14 mouse cellular contexts compared by ENCODE assay signal in the genomic region with DNA sequence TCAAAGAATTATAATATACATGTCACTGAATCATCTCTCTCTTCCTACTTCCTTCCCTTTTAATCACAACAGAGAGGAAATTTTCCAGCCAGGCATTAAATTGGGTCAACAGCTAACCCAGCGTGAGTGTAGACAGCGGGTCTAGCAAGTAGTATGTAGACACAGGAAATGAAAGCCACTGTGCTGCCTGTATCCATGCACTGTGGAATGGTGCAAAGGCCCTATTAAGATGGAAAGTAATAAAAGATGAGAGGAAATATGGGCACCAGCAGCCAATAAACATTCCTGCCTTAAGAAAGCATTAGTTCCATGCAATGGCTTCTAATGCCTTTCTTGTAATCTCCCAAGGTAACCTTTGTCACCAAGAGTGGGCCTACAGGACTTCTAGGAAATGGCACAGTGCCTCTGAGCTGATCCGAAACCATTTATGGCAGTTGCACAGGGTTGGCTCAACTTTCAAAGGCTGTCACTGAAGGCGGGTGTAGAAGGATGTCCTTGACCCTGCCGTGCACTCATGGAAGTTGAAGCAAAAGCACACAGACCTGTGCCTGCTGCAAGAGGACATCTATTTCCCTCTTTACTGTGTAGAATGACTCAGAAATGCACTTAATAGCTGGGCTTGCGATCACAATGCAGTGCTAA.
DNase-seq lines count a peak whose midpoint lies in the region; ATAC-seq and TF ChIP-seq lines count a peak whose summit lies in the region.
"Had no signal": no experiment of that assay in that cellular context is flagged by ENCODE, and none has a peak within 500 bp of the region (broad histone marks: within the 10 kb centered on the region; RNA-seq: fewer than 3 reads in every experiment).

No protein-coding gene starts in this region.

- H3K36me3 ChIP-seq in midbrain, postnatal 0 days (ENCODE audit: insufficient read depth, low read length): no peaks in the 10 kb centered on the region
- no peaks in the 10 kb centered on the region for H3K36me3 ChIP-seq in midbrain, embryonic 16.5 days (ENCODE audit: control insufficient read depth, insufficient read depth, low read length)
- H3K36me3 ChIP-seq in kidney, postnatal 0 days (ENCODE audit: insufficient read depth, low read length): no peaks in the 10 kb centered on the region
- H3K36me3 ChIP-seq in forebrain, embryonic 15.5 days: no peaks in the 10 kb centered on the region
- H3K36me3 ChIP-seq: embryonic facial prominence, embryonic 12.5 days had no signal

- H3K9ac ChIP-seq in midbrain, postnatal 0 days (replicated peaks; ENCODE audit: low read length, poor library complexity, severe bottlenecking): no peak overlapping the region
- H3K9ac ChIP-seq in midbrain, embryonic 16.5 days (ENCODE audit: low read depth, low read length): no peak overlapping the region
- no peak overlapping the region for H3K9ac ChIP-seq in kidney, postnatal 0 days (ENCODE audit: low read depth, low read length)
- H3K9ac ChIP-seq in forebrain, embryonic 15.5 days (replicated peaks): no peak overlapping the region
- H3K9ac ChIP-seq: embryonic facial prominence, embryonic 12.5 days; forebrain, postnatal 0 days; liver, embryonic 14.5 days had no signal

- H3K4me2 ChIP-seq in midbrain, postnatal 0 days (ENCODE audit: low read depth, low read length, poor library complexity, severe bottlenecking): no peak overlapping the region
- no peak overlapping the region for H3K4me2 ChIP-seq in midbrain, embryonic 16.5 days (ENCODE audit: low read length)
- H3K4me2 ChIP-seq in kidney, postnatal 0 days (ENCODE audit: low read length): no peak overlapping the region
- no peak overlapping the region for H3K4me2 ChIP-seq in forebrain, embryonic 15.5 days (replicated peaks)
- H3K4me2 ChIP-seq: embryonic facial prominence, embryonic 12.5 days had no signal

- no peaks in the 10 kb centered on the region for H3K4me1 ChIP-seq in midbrain, postnatal 0 days (ENCODE audit: insufficient read depth, low read length)
- no peaks in the 10 kb centered on the region for H3K4me1 ChIP-seq in midbrain, embryonic 16.5 days (ENCODE audit: control insufficient read depth, insufficient read depth, low read length)
- no peaks in the 10 kb centered on the region for H3K4me1 ChIP-seq in kidney, postnatal 0 days (replicated peaks; ENCODE audit: insufficient read depth, low read length)
- peaks cover 13% of the 10 kb centered on the region for H3K4me1 ChIP-seq in forebrain, embryonic 15.5 days
- H3K4me1 ChIP-seq: embryonic facial prominence, embryonic 12.5 days had no signal

- no peaks in the 10 kb centered on the region for H3K27me3 ChIP-seq in midbrain, postnatal 0 days (ENCODE audit: insufficient read depth, low read length)
- no peaks in the 10 kb centered on the region for H3K27me3 ChIP-seq in midbrain, embryonic 16.5 days (ENCODE audit: control insufficient read depth, insufficient read depth, low read depth, low read length)
- H3K27me3 ChIP-seq in kidney, postnatal 0 days (ENCODE audit: insufficient read depth, low read length): no peaks in the 10 kb centered on the region
- H3K27me3 ChIP-seq in forebrain, embryonic 15.5 days: no peaks in the 10 kb centered on the region
- H3K27me3 ChIP-seq: embryonic facial prominence, embryonic 12.5 days had no signal

- no peak overlapping the region for H3K4me3 ChIP-seq in midbrain, postnatal 0 days (ENCODE audit: low read depth, low read length)
- no peak overlapping the region for H3K4me3 ChIP-seq in midbrain, embryonic 16.5 days (ENCODE audit: low read depth, low read length)
- H3K4me3 ChIP-seq in kidney, postnatal 0 days (replicated peaks; ENCODE audit: low read depth, low read length): no peak overlapping the region
- H3K4me3 ChIP-seq in forebrain, embryonic 15.5 days: no peak overlapping the region
- H3K4me3 ChIP-seq: embryonic facial prominence, embryonic 12.5 days had no signal

- no peak for ATAC-seq in midbrain, postnatal 0 days (ENCODE audit: low FRiP score)
- no peak for ATAC-seq in midbrain, embryonic 16.5 days
- ATAC-seq in kidney, postnatal 0 days (replicated peaks; ENCODE audit: low FRiP score, low read depth): no peak; the same call in 1 of the 2 replicates
- no peak for ATAC-seq in forebrain, embryonic 15.5 days (replicated peaks)
- ATAC-seq: activated CD4-positive, CD25-positive, alpha-beta regulatory T cell, adult 4 months; forebrain, postnatal 0 days had no signal

- H3K9me3 ChIP-seq in midbrain, postnatal 0 days (ENCODE audit: low read length): no peaks in the 10 kb centered on the region
- no peaks in the 10 kb centered on the region for H3K9me3 ChIP-seq in midbrain, embryonic 16.5 days (replicated peaks; ENCODE audit: control insufficient read depth, low read length, poor library complexity, severe bottlenecking)
- H3K9me3 ChIP-seq in kidney, postnatal 0 days (replicated peaks; ENCODE audit: low read length): no peaks in the 10 kb centered on the region
- H3K9me3 ChIP-seq in forebrain, embryonic 15.5 days: no peaks in the 10 kb centered on the region
- H3K9me3 ChIP-seq: embryonic facial prominence, embryonic 12.5 days had no signal

- TF ChIP-seq CTCF in midbrain, postnatal 0 days (IDR thresholded peaks at IDR 0.05): no peak
- TF ChIP-seq CTCF in kidney, postnatal 0 days (IDR thresholded peaks at IDR 0.05; ENCODE audit: low read depth): no peak

- peak; percentile 28 for DNase-seq in adrenal gland, adult 2 months
- DNase-seq in adrenal gland, adult 18-20 months (ENCODE audit: low spot score in 2 of 2): no peak
- peak; percentile 27 for DNase-seq in midbrain, postnatal 0 days (ENCODE audit: low spot score)
- DNase-seq in kidney, postnatal 0 days (ENCODE audit: low spot score): peak; percentile 19
- DNase-seq in ovary, postnatal 10 days (ENCODE audit: low spot score): no peak
- DNase-seq in right cerebral cortex, postnatal 14 days: no peak
- DNase-seq: cerebellum, adult 11 months; forebrain, postnatal 0 days; thymus, postnatal 14 days had no signal

- WGBS in midbrain, postnatal 0 days: 82% methylated on average over 6 of the region's 6 CpGs
- 88% methylated on average over 6 of the region's 6 CpGs for WGBS in midbrain, embryonic 16.5 days
- WGBS in kidney, postnatal 0 days: 56% methylated on average over 6 of the region's 6 CpGs
- 89% methylated on average over 6 of the region's 6 CpGs for WGBS in forebrain, embryonic 15.5 days

- H3K27ac ChIP-seq in midbrain, postnatal 0 days (ENCODE audit: low read depth, low read length): no peak overlapping the region
- no peak overlapping the region for H3K27ac ChIP-seq in midbrain, embryonic 16.5 days (ENCODE audit: low read length)
- H3K27ac ChIP-seq in kidney, postnatal 0 days: no peak overlapping the region
- no peak overlapping the region for H3K27ac ChIP-seq in forebrain, embryonic 15.5 days (replicated peaks)
- H3K27ac ChIP-seq: embryonic facial prominence, embryonic 12.5 days; liver, embryonic 14.5 days had no signal

Comparison
In these comparisons a context has a peak if more than half of its experiments do, and no peak if none do; other contexts are left out.
1. DNase-seq: peak in adrenal gland, adult 2 months (single experiment), midbrain, postnatal 0 days (single experiment) and kidney, postnatal 0 days (single experiment); none in adrenal gland, adult 18-20 months (0 of 2), ovary, postnatal 10 days (single experiment) and right cerebral cortex, postnatal 14 days (single experiment).